Mouse (Mus musculus) heart, adult 9 months (tissue): ENCODE measurements around the gene Epha4.

Source experiments
- DNase-seq, 2 experiments: peaks; one replicate each; pipeline ENCODE4 v3.0.0; 2022; ENCODE audit warnings: low spot score in 2 of 2

Epha4 gene

GRCm38 (mm10) chr1:77512431-77513195, 2.3 kb downstream of the Epha4 start:
- DNase-seq: no peak

GRCm38 (mm10) chr1:77512059-77512407, 2.9 kb downstream of the Epha4 start:
- DNase-seq: no peak

DNA sequence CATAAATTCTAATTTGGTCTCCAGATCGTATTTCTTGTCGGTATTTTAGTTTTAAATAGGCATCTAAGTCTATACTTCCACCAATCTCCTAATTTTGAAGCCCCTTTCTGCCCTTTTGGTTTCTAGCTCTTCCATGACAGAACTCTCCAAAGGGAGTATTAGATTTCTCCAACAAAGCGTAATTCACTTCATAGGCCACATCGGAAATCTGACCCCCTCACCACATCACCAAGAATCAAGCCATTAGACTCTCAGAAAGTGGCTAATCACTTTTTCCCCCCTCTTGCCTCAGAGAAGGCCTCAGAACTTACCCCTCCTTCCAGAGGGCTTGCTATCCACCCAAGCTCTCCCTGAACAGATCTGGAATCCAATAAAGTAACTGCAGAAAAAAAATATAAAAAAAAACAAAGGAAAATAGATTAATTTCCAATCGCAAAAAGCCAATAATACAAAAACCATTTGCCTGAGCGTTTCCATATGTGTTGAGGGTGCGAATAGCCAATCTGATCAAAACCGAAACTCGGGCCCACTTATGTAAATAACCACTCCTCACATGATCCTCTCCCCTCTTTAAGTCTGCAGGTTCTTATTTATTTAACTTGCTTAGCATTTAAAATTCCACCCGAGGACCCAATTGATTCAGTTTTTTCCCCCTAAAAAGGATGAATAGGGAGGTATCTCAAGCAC, 3.4 kb downstream of the Epha4 start:
- no peak for DNase-seq

- no peak for DNase-seq
Observed at GRCm38 (mm10) chr1:77510623-77511022, 4.3 kb downstream of the Epha4 start.

- no peak for DNase-seq
Observed at GRCm38 (mm10) chr1:77506856-77507200, 8.1 kb downstream of the Epha4 start.

GRCm38 (mm10) chr1:77506038-77506855, 8.6 kb downstream of the Epha4 start:
- no peak for DNase-seq

- DNase-seq: no peak
Observed at GRCm38 (mm10) chr1:77505263-77505662, 9.6 kb downstream of the Epha4 start.

DNA sequence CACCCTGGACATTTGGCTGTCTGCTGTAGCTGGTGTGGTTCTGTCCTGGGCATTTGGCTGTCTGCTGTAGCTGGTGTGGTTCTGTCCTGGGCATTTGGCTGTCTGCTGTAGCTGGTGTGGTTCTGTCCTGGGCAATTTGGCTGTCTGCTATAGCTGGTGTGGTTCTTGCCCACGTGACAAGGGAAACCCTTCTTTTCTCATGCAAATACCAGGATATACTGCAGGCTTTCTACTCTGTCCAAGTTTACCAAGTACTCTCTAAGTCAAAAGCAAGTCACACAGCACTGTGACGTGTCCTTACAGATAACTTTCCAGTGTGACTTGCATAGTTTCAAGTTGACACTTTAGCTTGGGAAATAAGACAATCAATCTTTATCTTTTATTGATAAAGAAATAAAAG, 10.1 kb downstream of the Epha4 start:
- DNase-seq: no peak

DNA sequence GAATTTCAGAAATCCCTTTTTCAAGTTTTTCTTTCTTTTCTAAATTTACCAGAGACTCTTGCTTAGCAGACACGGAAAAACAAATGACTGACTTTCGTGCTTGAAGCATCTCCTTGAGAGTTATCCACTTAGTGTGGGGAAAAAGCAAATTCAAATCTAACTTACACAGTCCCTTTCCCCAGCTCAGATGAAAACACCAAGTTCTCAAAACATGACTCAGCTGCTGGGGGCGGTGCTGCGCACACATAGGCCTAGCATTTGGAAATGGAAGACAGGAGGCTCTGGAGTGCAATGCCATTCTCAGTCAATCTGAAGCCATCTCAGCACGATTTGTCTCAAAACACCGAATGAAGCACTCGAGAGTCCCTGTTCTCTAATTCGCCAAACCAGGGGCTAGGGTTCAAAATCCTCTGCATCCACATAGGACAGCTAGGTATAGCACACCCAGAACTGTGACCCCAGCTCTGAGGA, 11.1 kb downstream of the Epha4 start:
- no peak for DNase-seq

GRCm38 (mm10) chr1:77502554-77503119, 12.3 kb downstream of the Epha4 start:
- DNase-seq: no peak

DNA sequence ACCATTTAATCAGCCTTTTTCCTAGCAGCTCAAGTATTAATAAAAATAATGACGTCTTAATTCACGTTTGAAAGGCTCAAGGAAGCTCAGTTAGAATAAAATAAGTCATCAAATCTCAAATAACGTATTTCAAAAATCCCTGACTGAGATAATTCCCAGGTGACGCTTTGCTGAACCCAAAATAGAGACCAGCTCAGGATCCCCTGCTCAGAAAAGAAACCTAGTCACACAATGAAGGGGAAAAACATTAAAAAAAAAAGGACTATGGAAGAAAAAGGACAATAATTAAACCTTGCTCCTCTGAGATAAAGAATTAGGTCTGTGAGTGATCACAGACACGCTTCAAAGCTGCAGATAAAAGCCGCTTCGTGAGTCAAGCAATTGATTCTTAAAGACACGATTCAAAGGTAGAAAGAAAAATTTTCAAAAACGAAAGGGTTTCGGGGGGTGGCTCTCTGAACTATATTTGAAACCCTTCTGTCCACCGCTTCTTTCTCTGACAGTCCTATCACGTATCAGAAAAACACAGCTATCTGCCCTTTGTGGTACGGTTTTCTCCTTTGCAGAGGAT, 13.4 kb downstream of the Epha4 start:
- DNase-seq: no peak

GRCm38 (mm10) chr1:77497506-77497905, 17.4 kb downstream of the Epha4 start:
- DNase-seq: no peak

GRCm38 (mm10) chr1:77496468-77497181, 18.3 kb downstream of the Epha4 start:
- DNase-seq: no peak

GRCm38 (mm10) chr1:77495790-77496158, 19.1 kb downstream of the Epha4 start:
- DNase-seq: no peak

- DNase-seq: no peak
Observed at GRCm38 (mm10) chr1:77495030-77495789, 19.7 kb downstream of the Epha4 start.

DNA sequence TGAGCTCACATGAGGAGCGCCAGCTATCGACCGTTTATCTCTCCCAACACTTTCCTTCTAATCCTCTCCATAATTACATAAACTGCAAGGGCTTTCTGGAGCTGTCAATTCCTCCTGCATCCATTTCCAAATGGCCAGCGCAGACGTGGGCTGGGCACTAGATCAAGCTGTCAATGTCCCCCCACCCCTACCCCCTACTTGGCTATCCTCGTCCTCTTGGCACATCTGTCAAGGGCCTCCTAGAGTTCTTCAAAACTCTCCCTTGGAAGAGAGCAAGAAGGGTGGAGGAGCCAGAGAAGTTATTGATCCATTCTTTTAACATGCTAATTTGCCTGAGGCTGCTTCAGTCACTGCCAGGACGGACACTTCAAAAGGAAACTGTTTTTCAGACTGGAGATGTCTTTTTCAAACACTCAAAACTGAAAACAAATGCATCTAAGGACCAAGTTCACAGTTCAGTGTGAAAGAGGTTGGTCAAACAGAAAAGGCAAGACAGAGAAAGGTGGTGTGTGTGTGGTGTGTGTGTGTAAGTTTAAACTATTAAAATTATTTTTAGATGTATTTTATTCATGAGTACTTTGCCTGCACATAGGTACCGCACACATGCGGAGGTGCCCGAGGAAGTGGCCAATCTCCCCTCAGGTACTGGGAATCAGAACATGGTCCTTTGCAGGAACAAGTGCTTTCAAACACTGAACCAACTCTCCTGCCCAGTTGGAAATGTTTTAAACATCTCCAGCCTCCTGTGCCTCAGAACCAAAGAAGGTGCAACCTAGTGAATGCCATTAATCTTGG, 20.9 kb downstream of the Epha4 start:
- DNase-seq: no peak

- DNase-seq: no peak
Observed at GRCm38 (mm10) chr1:77490166-77490565, 24.7 kb downstream of the Epha4 start.

GRCm38 (mm10) chr1:77489387-77489786, 25.5 kb downstream of the Epha4 start:
- no peak for DNase-seq

DNA sequence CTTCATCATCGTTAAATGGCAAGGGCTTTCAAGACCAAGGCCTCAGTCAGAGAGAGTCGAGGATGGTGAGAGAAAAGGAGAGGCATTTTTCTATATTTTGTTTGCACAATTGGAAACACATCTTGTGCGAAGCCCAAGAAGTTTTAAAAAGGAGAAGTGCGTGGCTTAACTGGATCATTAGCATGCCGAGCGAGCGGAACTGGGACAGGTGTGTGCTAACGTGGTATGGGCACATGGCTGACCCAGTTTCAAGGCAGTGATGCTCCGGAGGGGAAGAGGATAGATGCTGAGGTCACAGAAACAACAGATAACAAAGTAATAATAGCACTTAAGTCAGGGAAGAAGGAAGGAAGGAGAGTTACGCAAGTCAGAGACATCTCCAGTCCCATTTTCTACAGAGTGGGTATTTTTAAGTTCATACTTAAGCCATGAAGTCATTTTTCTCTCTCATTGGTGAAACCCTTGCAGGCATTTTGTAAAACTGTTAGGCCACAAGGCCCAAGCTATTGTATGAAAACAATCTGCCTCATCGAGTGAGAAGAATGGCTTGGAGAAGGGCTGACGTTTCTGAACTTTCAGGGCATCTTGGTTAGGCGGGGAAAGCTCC, 26.9 kb downstream of the Epha4 start:
- no peak for DNase-seq
